Mouse (Mus musculus) forebrain, postnatal 0 days (tissue): ENCODE data around the gene Zbtb25. TPM values are rescaled to one million over a fixed set of nuclear protein-coding genes. Genes with fewer than 3 reads are reported as not detected.

Source experiments
- ATAC-seq: fragments of 200-750 bp; cut with Nextera tagmentation; 2 replicates; pipeline ENCODE4 v1.8.0; 2017; ENCODE audit warnings: mild to moderate bottlenecking, moderate library complexity
- DNase-seq: peaks from one replicate; pipeline ENCODE4 v3.0.0-alpha.2; 2015
- H3K27ac ChIP-seq: fragments of 300-500 bp; sonication (generic); 2 replicates; pipeline ENCODE4 v1.5.1; 2014; ENCODE audit warnings: low read depth, mild to moderate bottlenecking, antibody characterized with exemption, low read length, moderate library complexity, mixed read lengths
- H3K27me3 ChIP-seq: fragments of 300-500 bp; sonication (generic); 2 replicates; pipeline ENCODE4 v1.6.1; 2014; ENCODE audit warnings: mild to moderate bottlenecking, low read length, mixed read lengths; ENCODE audit not compliant: insufficient read depth
- H3K36me3 ChIP-seq: fragments of 300-500 bp; sonication (generic); 2 replicates; pipeline ENCODE4 v1.6.1; 2014; ENCODE audit warnings: mild to moderate bottlenecking, moderate library complexity; ENCODE audit not compliant: insufficient read depth
- H3K4me1 ChIP-seq: fragments of 300-500 bp; sonication (generic); 2 replicates; pipeline ENCODE4 v1.6.1; 2014; ENCODE audit warnings: antibody characterized with exemption; ENCODE audit not compliant: insufficient read depth
- H3K4me2 ChIP-seq: fragments of 300-500 bp; sonication (generic); 2 replicates; pipeline ENCODE4 v1.6.1; 2014; ENCODE audit warnings: low read depth, mild to moderate bottlenecking, moderate library complexity
- H3K4me3 ChIP-seq: fragments of 300-500 bp; sonication (generic); 2 replicates; pipeline ENCODE4 v1.5.1; 2014; ENCODE audit warnings: low read depth, low read length, mixed read lengths
- H3K9ac ChIP-seq: fragments of 300-500 bp; sonication (generic); 2 replicates; pipeline ENCODE4 v1.6.1; 2014; ENCODE audit warnings: mild to moderate bottlenecking
- H3K9me3 ChIP-seq: fragments of 300-500 bp; sonication (generic); 2 replicates; pipeline ENCODE4 v1.6.1; 2016; ENCODE audit warnings: low read length
- CTCF ChIP-seq: sonication (generic); IDR thresholded peaks from 2 replicates; pipeline ENCODE4 v1.5.1; 2016; ENCODE audit warnings: antibody characterized with exemption, control low read depth, low read depth
- WGBS: fragments of 180-500 bp; shearing (Covaris S2); extraction: QIAGEN DNeasy Blood & Tissue Kit; methylation state at CpG from one replicate; pipeline ENCODE4 v1.1.7; 2014; 5-methylcytosine and 5-hydroxymethylcytosine counted together
- polyA plus RNA-seq: library from polyadenylated mRNA; unstranded; fragments of >200 nt; fragmentation: Nextera tagmentation; extraction: Ambion mirVana; gene quantifications from 2 replicates; pipeline ENCODE4 v1.2.1, GENCODE M21; 2015
- total RNA-seq: library from RNA; depleted of rRNA; stranded (reverse); fragments of >200 nt; gene quantifications from 2 replicates; pipeline ENCODE4 v1.2.3, GENCODE M21; 2014

Gene Zbtb25
- total and polyA plus RNA-seq, 2 experiments from 2014 or later: 13.2 to 25.8 TPM

DNA sequence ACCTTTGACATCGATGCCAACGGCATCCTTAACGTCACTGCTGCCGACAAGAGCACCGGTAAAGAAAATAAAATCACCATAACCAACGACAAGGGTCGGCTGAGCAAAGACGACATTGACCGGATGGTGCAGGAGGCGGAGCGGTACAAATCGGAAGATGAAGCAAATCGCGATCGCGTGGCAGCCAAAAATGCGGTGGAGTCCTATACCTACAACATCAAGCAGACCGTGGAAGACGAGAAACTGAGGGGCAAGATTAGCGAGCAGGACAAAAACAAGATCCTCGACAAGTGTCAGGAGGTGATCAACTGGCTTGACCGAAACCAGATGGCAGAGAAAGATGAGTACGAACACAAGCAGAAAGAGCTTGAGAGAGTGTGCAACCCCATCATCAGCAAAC, 36.6 kb upstream of the Zbtb25 start:
- 4% methylated on average over 23 of the region's 23 CpGs for WGBS
- Histone ChIP-seq H3K9ac (no peak overlapping the region), H3K27ac (no peak overlapping the region), H3K4me1 (peaks cover 7% of the 10 kb centered on the region; the same call in 1 of the 2 replicates), H3K4me3 (peak overlapping the region; percentile 78; the same call in 1 of the 2 replicates), H3K4me2 (peak overlapping the region; percentile 72; the same call in 1 of the 2 replicates), H3K36me3 (no peaks in the 10 kb centered on the region), H3K9me3 (no peaks in the 10 kb centered on the region), H3K27me3 (peaks cover 27% of the 10 kb centered on the region)
- TF ChIP-seq CTCF: no peak
- peak; percentile 25 for DNase-seq
- no peak for ATAC-seq

DNA sequence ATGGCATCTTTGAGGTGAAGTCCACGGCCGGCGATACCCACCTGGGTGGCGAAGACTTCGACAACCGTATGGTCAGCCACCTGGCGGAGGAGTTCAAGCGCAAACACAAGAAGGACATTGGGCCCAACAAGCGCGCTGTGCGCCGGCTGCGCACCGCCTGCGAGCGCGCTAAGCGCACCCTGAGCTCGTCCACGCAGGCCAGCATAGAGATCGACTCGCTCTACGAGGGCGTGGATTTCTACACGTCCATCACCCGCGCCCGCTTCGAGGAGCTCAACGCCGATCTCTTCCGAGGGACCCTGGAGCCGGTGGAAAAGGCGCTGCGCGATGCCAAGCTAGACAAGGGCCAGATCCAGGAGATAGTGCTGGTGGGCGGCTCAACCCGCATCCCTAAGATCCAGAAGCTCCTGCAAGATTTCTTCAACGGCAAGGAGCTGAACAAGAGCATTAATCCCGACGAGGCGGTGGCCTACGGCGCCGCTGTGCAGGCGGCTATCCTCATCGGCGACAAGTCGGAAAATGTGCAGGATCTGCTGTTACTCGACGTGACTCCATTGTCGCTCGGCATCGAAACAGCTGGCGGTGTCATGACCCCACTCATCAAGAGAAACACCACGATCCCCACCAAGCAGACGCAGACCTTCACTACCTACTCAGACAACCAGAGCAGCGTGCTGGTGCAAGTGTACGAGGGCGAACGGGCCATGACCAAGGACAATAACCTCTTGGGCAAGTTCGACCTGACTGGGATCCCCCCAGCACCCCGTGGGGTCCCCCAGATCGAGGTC, 36.0 kb upstream of the Zbtb25 start:
- Histone ChIP-seq H3K27ac (no peak overlapping the region), H3K9me3 (no peaks in the 10 kb centered on the region), H3K4me3 (peak overlapping the region; percentile 78), H3K9ac (no peak overlapping the region), H3K36me3 (no peaks in the 10 kb centered on the region), H3K4me2 (peak overlapping the region; percentile 72), H3K27me3 (peaks cover 27% of the 10 kb centered on the region), H3K4me1 (peaks cover 7% of the 10 kb centered on the region; the same call in 1 of the 2 replicates)
- ATAC-seq (no peak), DNase-seq (peak; percentile 53)
- 5% methylated on average over 64 of the region's 64 CpGs for WGBS
- 0 out of 2 replicates have a peak, but pooled peaks have one; percentile 1 for TF ChIP-seq CTCF

DNA sequence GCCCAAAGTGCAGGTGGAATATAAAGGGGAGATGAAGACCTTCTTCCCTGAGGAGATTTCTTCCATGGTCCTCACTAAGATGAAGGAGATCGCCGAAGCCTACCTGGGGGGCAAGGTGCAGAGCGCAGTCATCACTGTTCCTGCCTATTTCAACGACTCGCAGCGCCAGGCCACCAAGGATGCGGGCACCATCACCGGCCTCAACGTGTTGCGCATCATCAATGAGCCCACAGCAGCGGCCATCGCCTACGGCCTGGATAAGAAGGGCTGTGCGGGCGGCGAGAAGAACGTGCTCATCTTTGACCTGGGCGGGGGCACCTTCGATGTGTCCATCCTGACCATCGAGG, 35.4 kb upstream of the Zbtb25 start:
- ATAC-seq: no peak
- WGBS: 7% methylated on average over 20 of the region's 20 CpGs
- no peaks in the 10 kb centered on the region for H3K9me3 ChIP-seq
- H3K4me1 ChIP-seq: peaks cover 7% of the 10 kb centered on the region; the same call in 1 of the 2 replicates
- no peaks in the 10 kb centered on the region for H3K36me3 ChIP-seq
- H3K4me2 ChIP-seq: peak overlapping the region; percentile 72
- H3K9ac ChIP-seq: no peak overlapping the region
- no peak overlapping the region for H3K27ac ChIP-seq
- peaks cover 27% of the 10 kb centered on the region for H3K27me3 ChIP-seq
- DNase-seq: no peak
- no peak for TF ChIP-seq CTCF
- peak overlapping the region; percentile 78 for H3K4me3 ChIP-seq

DNA sequence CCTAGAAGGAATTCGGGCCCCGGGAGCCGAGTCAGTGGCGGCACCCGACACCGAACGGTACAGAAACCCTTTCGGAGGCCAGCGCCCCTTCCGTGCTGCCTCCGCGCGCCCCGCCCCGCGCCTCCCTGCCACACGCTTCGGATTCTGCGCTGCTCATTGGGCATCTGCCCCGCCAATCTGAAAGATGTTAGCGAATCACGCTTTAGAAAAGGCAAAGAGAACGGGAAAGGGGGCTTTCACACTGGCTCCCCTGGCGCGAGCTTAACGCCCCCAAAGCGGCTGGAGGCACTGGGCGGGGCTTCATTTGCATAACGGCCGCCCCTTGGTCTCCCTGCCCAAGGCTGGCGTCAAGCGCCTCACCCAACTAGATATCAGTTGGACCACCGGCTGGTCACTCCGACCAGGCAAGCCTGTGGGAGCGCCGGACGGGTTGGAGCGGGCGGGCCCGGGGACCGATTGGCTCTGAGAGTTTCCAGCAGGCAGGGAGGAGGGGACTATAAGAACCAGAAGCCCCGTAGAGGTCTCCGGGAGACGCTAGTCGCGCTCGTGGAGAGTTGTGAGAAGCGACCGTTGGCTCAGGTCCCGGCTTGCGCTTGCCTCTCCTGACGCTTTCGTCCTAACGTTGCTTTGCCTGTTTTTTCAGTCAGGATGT, 34.6 kb upstream of the Zbtb25 start, which contains the start of gene Hspa2:
TSS of gene Hspa2 (plus strand) at position 291 of the 652 bp plus-strand sequence.
- H3K9me3 ChIP-seq: no peaks in the 10 kb centered on the region
- TF ChIP-seq CTCF: no peak; the same call in 1 of the 2 replicates
- under 1% methylated on average over 54 of the region's 54 CpGs for WGBS
- DNase-seq: peak; percentile 99
- peak within 1 kb of the TSS; percentile 68 for H3K9ac ChIP-seq
- H3K4me3 ChIP-seq: peak within 1 kb of the TSS; percentile 78
- peak within 1 kb of the TSS; percentile 72 for H3K4me2 ChIP-seq
- peak; percentile 97 for ATAC-seq
- peak within 1 kb of the TSS; percentile 86 for H3K27ac ChIP-seq
- H3K4me1 ChIP-seq: peaks cover 7% of the 10 kb centered on the region; the same call in 1 of the 2 replicates
- no peaks in the 10 kb centered on the region for H3K36me3 ChIP-seq
- peaks cover 27% of the 10 kb centered on the region for H3K27me3 ChIP-seq

DNA sequence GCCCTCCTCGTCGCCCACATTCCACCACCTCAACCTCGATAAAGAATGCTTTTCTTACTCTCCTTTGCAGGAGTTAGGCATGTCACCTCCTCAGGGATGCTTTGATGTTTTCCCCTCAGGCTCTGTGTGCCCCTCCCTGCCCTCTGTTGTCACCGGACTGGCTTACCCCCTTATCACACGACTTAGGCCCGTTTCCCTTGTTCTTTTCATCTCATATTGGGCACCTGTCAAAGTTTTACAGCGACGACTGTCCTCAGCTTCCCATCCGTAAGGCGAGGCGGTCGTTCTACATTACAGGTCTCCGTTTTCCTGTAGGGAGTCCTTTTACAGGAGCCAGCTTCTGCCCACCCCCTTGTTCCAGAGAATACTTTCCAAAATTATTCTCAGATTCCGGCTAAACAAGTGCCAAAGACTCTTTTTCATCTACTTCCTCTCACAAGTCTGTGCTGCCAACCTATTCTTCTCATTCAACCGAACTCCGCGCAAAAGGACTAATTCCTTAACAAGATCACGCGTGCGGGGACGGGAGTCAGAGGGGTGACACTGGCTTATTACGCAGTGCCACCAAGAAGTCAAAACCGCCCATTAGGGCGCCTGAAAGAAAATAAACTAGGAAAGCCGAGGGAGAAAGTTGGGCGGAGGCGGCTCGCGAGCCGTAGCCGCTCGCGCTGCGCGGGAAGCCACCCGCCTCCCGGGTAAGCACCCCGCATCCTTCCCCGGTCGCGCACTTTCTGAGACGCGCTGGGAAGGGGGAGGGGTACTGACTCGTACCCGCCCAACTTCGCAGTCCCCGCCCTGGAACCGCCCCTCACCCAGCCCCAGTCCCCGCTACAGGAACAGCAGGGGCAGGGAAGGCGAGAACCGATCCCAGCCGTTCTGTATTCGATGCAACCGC, 33.8 kb upstream of the Zbtb25 start:
- peak overlapping the region; percentile 78 for H3K4me3 ChIP-seq
- ATAC-seq: peak; percentile 80
- peaks cover 7% of the 10 kb centered on the region; the same call in 1 of the 2 replicates for H3K4me1 ChIP-seq
- WGBS: 1% methylated on average over 54 of the region's 54 CpGs
- H3K27me3 ChIP-seq: peaks cover 27% of the 10 kb centered on the region
- peak overlapping the region; percentile 72 for H3K4me2 ChIP-seq
- TF ChIP-seq CTCF: no peak; the same call in 1 of the 2 replicates
- no peaks in the 10 kb centered on the region for H3K36me3 ChIP-seq
- H3K9ac ChIP-seq: peak overlapping the region; percentile 68
- no peaks in the 10 kb centered on the region for H3K9me3 ChIP-seq
- no peak for DNase-seq
- peak overlapping the region; percentile 86 for H3K27ac ChIP-seq

DNA sequence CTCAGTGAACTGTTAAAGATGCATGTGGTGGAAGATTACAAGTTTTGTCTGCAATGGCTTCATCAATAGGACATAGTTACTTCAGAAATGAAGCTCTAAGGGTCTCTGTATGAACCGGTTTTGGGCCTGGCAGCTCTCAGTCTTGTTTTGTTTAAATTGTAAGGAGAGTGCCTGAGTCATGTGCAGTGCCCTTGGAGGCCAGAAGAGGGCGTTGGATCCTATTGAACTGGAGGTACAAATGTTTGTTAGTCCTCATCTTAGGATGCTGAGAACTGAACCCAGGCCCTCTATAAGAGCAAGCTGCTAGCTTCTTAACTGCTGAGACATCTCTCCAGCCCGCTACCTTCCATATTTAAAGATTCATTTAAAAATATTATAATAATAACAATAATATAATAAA, 32.3 kb upstream of the Zbtb25 start:
- H3K27ac ChIP-seq: no peak overlapping the region
- ATAC-seq: no peak

More for the DNA sequence above, 32.3 kb upstream of the Zbtb25 start:
- Histone ChIP-seq H3K9me3 (no peaks in the 10 kb centered on the region), H3K9ac (no peak overlapping the region), H3K27me3 (peaks cover 17% of the 10 kb centered on the region), H3K36me3 (no peaks in the 10 kb centered on the region), H3K4me3 (no peak overlapping the region), H3K4me2 (no peak overlapping the region), H3K4me1 (peaks cover 7% of the 10 kb centered on the region; the same call in 1 of the 2 replicates)
- no peak; the same call in 1 of the 2 replicates for TF ChIP-seq CTCF
- WGBS: 55% methylated on average over 3 of the region's 3 CpGs
- no peak for DNase-seq
